Mouse (Mus musculus) liver, embryonic 14.5 days (tissue): Measurements from ENCODE around the gene Wdr48. TPM values are rescaled to one million over a fixed set of nuclear protein-coding genes. Genes with fewer than 3 reads are reported as not detected.

Source experiments
- ATAC-seq: fragments of 200-750 bp; cut with Nextera tagmentation; 2 replicates; pipeline ENCODE4 v1.8.0; 2017; ENCODE audit warnings: moderate number of reproducible peaks, mild to moderate bottlenecking, moderate library complexity; ENCODE audit not compliant: insufficient read depth
- DNase-seq, 3 experiments: peaks; one replicate each; pipeline ENCODE4 v3.0.0-alpha.2; 2012 to 2013; ENCODE audit warnings: low read depth in 3 of 3, low spot score in 3 of 3
- H3K27ac ChIP-seq: fragments of 300-500 bp; sonication (generic); 2 replicates; pipeline ENCODE4 v1.5.1; 2014; ENCODE audit warnings: moderate library complexity, mild to moderate bottlenecking, control low read depth, inconsistent platforms
- H3K27me3 ChIP-seq: fragments of 300-500 bp; sonication (generic); 2 replicates; pipeline ENCODE4 v1.6.1; 2014; ENCODE audit warnings: mild to moderate bottlenecking, low read length, moderate library complexity; ENCODE audit not compliant: control insufficient read depth, insufficient read depth
- H3K36me3 ChIP-seq: fragments of 300-500 bp; sonication (generic); replicated peaks from 2 replicates; pipeline ENCODE4 v1.6.1; 2014; ENCODE audit warnings: low read depth; ENCODE audit not compliant: control insufficient read depth, insufficient read depth
- H3K4me1 ChIP-seq, 2 experiments: fragments of 200-500 bp in 1 of 2; fragments of 300-500 bp in 1 of 2; sonication (generic) in 1 of 2; replicated peaks; 2 replicates each; pipeline ENCODE4 v1.6.1; 2012 to 2014; ENCODE audit warnings: antibody characterized with exemption in 1 of 2, inconsistent platforms in 1 of 2, low read length in 1 of 2; ENCODE audit not compliant: control insufficient read depth in 2 of 2, insufficient read depth in 2 of 2
- H3K4me2 ChIP-seq: fragments of 300-500 bp; sonication (generic); 2 replicates; pipeline ENCODE4 v1.6.1; 2014; ENCODE audit warnings: low read depth, mild to moderate bottlenecking, control low read depth, moderate library complexity
- H3K4me3 ChIP-seq, 2 experiments: fragments of 200-500 bp in 1 of 2; fragments of 300-500 bp in 1 of 2; sonication (generic) in 1 of 2; 2 replicates each; pipeline ENCODE4 v1.5.1; 2012 to 2014; ENCODE audit warnings: low read depth in 2 of 2, low read length in 2 of 2, mild to moderate bottlenecking in 2 of 2, control low read depth in 1 of 2, inconsistent platforms in 1 of 2, moderate library complexity in 1 of 2; ENCODE audit not compliant: insufficient read depth in 1 of 2
- H3K9ac ChIP-seq: fragments of 300-500 bp; sonication (generic); replicated peaks from 2 replicates; pipeline ENCODE4 v1.6.1; 2014; ENCODE audit warnings: mild to moderate bottlenecking, control low read depth, moderate library complexity
- H3K9me3 ChIP-seq: fragments of 300-500 bp; sonication (generic); 2 replicates; pipeline ENCODE4 v1.6.1; 2016; ENCODE audit warnings: low read length, mixed read lengths; ENCODE audit not compliant: control insufficient read depth
- CTCF ChIP-seq: IDR thresholded peaks from 2 replicates; pipeline ENCODE4 v1.5.1; 2016; ENCODE audit warnings: antibody characterized with exemption, low read depth, control low read depth
- EP300 ChIP-seq: IDR thresholded peaks from 2 replicates; pipeline ENCODE4 v1.6.1; 2016; ENCODE audit warnings: antibody characterized with exemption, low read depth
- WGBS: fragments of 180-500 bp; shearing (Covaris S2); extraction: QIAGEN DNeasy Blood & Tissue Kit; methylation state at CpG from one replicate; pipeline ENCODE4 v1.1.7; 2014; ENCODE audit not compliant: insufficient replicate concordance; 5-methylcytosine and 5-hydroxymethylcytosine counted together
- polyA plus RNA-seq, 2 experiments: library from polyadenylated mRNA; depleted of rRNA in 1 of 2; stranded (reverse) in 1 of 2; unstranded in 1 of 2; fragments of >200 nt; fragmentation: Nextera tagmentation in 1 of 2; extraction: Ambion mirVana in 1 of 2; gene quantifications; 2 replicates each; pipeline versions ENCODE4 v1.2.1 to v1.2.3; 2012 to 2014

Wdr48 gene
- polyA plus RNA-seq, 2 experiments = 16.1 to 20.6 TPM

DNA sequence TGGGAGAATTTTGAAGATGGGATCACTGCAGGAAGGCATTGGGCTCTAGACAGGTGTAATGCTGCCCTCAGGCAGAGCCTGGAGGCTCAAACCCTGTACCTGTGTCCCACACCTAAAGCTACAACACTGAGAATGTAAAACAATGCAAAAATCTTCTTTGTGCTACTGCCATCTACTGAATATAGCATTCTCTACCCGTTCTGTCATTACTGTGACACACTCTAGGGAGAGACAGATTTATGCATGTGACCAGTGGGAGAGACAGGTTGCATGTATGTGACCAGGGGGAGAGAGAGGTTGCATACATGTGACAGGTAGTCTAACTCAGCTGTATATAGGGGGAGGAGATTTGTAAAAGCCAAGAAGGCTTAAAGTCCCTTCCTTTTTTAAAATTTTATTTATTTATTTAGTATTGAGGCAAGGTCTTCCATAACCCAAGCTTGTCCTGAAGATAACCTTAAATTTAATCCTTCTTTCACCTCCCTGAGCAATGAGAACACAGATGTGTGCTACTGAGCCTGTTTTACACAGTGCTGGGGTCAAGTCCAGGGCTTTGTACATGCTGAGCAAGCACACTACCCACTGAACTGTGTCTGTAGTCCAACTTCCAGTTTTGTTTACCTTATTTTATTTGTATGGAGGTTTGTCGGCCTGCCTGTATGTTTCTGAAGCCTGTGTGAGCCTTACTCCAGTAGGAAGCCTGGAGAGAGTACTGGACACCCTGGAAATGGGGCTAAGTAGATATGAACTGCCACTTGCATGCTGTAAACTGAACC is 41.4 kb upstream of the Wdr48 start:
- Histone ChIP-seq H3K4me1 (peaks cover 0 to 2% of the 10 kb centered on the region in 2 experiments; a peak in 1 of 4 replicates), H3K9me3 (no peaks in the 10 kb centered on the region), H3K4me2 (no peak overlapping the region), H3K36me3 (no peaks in the 10 kb centered on the region), H3K27ac (no peak overlapping the region), H3K27me3 (no peaks in the 10 kb centered on the region), H3K4me3 (no peak overlapping the region), H3K9ac (no peak overlapping the region)
- ATAC-seq (no peak), DNase-seq (no peak)
- no peak for TF ChIP-seq EP300
- no peak for TF ChIP-seq CTCF
- WGBS = 61% methylated on average over 2 of the region's 2 CpGs

DNA sequence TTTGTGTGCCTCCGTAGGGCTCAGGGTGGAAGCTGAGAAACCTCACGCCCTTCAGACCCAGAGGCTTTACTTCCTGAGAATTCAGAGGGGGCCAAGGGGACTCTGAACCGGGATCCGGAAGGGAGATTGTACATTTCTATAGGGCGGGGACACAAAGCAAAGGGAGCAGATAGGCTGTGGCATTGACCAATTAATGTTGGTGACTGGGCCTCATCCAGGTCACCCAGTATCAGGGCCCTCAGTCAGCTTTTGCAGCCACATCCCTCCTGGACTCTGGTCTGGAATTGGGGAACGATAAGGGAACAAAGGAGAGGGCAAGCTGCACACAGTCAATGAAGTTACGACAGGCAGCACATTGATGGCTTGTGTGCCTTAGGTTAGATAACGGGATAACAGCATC is 40.5 kb upstream of the Wdr48 start:
- Histone ChIP-seq H3K27ac (no peak overlapping the region), H3K27me3 (no peaks in the 10 kb centered on the region), H3K4me1 (peaks cover 0 to 2% of the 10 kb centered on the region in 2 experiments; a peak in 1 of 4 replicates), H3K4me3 (no peak overlapping the region), H3K9ac (no peak overlapping the region), H3K9me3 (no peaks in the 10 kb centered on the region), H3K4me2 (no peak overlapping the region), H3K36me3 (no peaks in the 10 kb centered on the region)
- TF ChIP-seq EP300 (no peak), CTCF (no peak)
- 58% methylated on average over 8 of the region's 8 CpGs for WGBS
- ATAC-seq = no peak
- no peak for DNase-seq

DNA sequence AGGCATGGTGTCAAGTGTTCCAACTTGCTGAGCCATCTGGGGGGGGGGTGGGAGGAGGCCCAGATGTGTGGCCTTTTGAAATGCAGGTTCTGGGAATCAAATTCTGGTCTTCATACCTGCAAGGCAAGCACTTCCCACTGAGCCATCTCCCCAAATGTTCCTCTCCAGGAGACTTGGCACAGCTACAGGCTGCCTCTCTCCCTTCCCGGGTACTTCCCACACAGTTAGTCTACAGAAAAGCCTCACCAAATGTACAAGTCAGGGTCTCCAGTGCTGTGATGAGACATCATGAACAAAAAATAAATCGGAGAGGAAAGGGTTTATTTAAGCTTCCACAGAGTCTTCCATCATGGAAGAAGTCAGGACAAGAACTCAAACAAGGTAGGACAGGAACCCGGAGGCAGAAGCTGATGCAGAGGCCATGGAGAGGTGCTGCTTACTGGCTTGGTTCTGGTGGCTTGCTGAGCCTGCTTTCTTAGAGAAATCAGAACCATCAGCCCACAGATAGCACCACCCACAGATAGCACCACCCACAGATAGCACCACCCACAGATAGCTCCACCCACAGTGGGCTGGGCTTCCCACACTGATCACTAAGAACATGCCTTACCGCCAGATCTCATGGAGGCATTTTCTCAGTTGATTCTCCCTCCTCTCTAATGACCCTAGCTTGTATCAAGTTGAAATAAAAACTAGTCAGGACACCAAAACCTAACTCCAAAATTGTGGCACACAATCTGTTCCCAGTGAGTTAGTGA is 7.4 kb upstream of the Wdr48 start:
- Histone ChIP-seq H3K4me1 (no peaks in the 10 kb centered on the region), H3K27me3 (no peaks in the 10 kb centered on the region), H3K4me2 (no peak overlapping the region), H3K4me3 (no peak overlapping the region), H3K27ac (no peak overlapping the region), H3K36me3 (no peaks in the 10 kb centered on the region), H3K9me3 (no peaks in the 10 kb centered on the region), H3K9ac (no peak overlapping the region)
- 64% methylated on average over 4 of the region's 4 CpGs for WGBS
- TF ChIP-seq EP300 = no peak
- TF ChIP-seq CTCF = no peak
- peak in 1 of 3 experiments; percentile 9 for DNase-seq
- no peak for ATAC-seq

DNA sequence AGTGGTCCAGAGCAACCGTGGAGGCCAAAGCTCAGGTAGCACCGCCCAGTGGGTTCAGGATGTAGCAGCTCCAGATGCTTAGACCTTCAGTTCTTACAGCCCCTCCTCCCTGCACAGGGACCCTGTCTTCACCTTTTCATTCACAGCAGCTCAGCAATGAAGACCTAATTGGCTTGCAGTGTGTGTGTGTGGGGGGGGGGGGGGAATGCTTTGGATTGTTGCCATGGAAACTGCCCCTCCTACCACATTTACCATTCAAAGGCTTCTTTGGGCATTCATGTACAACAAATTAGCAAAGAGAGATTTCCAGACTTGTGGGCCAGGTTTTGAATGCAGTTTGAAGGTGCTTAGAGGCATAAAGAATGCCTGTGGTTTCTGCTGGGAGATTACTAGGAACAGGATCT is 5.8 kb upstream of the Wdr48 start:
- no peak overlapping the region for H3K9ac ChIP-seq
- TF ChIP-seq CTCF (no peak), EP300 (no peak)
- H3K4me2 ChIP-seq = no peak overlapping the region
- no peaks in the 10 kb centered on the region for H3K9me3 ChIP-seq
- no peaks in the 10 kb centered on the region for H3K27me3 ChIP-seq
- DNase-seq (no peak), ATAC-seq (no peak)
- no peaks in the 10 kb centered on the region for H3K4me1 ChIP-seq
- H3K36me3 ChIP-seq = no peaks in the 10 kb centered on the region
- no peak overlapping the region for H3K27ac ChIP-seq
- H3K4me3 ChIP-seq = no peak overlapping the region
- WGBS = 70% methylated on average over 2 of the region's 2 CpGs

DNA sequence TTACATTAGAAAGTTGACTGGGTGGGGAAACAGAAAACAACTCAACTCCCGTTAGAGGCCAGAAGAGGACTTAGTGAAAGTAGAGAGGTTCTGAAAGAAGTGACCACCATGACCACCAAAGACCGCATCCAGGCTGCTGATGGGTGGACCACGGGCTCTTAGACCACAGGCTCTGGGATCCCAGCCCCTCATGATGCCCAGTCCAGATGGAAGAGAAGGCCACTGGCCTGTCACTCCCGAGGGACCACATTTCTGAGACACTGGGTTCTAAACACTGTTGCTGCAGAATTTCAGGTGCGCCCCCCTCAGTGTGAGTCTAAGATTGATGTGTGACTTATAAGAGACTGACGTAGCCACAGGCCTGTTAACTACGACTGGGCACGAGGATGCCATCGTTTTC is 5.2 kb upstream of the Wdr48 start:
- TF ChIP-seq EP300 = no peak
- H3K36me3 ChIP-seq = no peaks in the 10 kb centered on the region
- peaks cover 3 to 5% of the 10 kb centered on the region in 2 experiments for H3K4me1 ChIP-seq
- H3K9me3 ChIP-seq = no peaks in the 10 kb centered on the region
- 66% methylated on average over 9 of the region's 9 CpGs for WGBS
- DNase-seq (no peak), ATAC-seq (no peak)
- H3K4me3 ChIP-seq = no peak overlapping the region
- no peak overlapping the region for H3K27ac ChIP-seq
- no peak overlapping the region for H3K9ac ChIP-seq
- H3K4me2 ChIP-seq = no peak overlapping the region
- no peaks in the 10 kb centered on the region for H3K27me3 ChIP-seq
